Mouse (Mus musculus) mature B cell (primary cell): ENCODE results near the gene Strap.

Experiments used
- in situ Hi-C: fragments of 300-500 bp; cut with MboI; formaldehyde crosslinking; loops from 2 replicates; pipeline ENCODE4 v1.14.3; 2019

Strap gene

GRCm38 (mm10) chr6:137723898-137724297 lies 11.0 kb upstream of the Strap start:
- in situ Hi-C loops, result loop anchor here (10.0 kb wide), 1 partner anchor 259 kb away; no protein-coding TSS in a partner anchor

- in situ Hi-C loops, result no loop called here
These were observed 425 bp upstream of the Strap start for GRCm38 (mm10) chr6:137734460-137734845.

GRCm38 (mm10) chr6:137735671-137736238 lies 877 bp downstream of the Strap start:
- in situ Hi-C loops, result no loop called here

GRCm38 (mm10) chr6:137740972-137741371 lies 6.1 kb downstream of the Strap start:
- in situ Hi-C loops, result no loop called here

- in situ Hi-C loops, result no loop called here
These were observed 9.8 kb downstream of the Strap start for GRCm38 (mm10) chr6:137744700-137745099.

GRCm38 (mm10) chr6:137747174-137747928 lies 12.5 kb downstream of the Strap start:
- in situ Hi-C loops, result no loop called here

GRCm38 (mm10) chr6:137751551-137752274 lies 16.8 kb downstream of the Strap start:
- in situ Hi-C loops, result no loop called here

GRCm38 (mm10) chr6:137752275-137752655 lies 17.4 kb downstream of the Strap start:
- in situ Hi-C loops, result no loop called here

GRCm38 (mm10) chr6:137754056-137754856 lies 19.4 kb downstream of the Strap start, which contains the start of gene Dera:
Dera (plus strand) TSS chr6:137754546.
- in situ Hi-C loops, result no loop called here

GRCm38 (mm10) chr6:137754857-137755232 lies 20.0 kb downstream of the Strap start:
- in situ Hi-C loops, result no loop called here

- in situ Hi-C loops, result no loop called here
These were observed 21.4 kb downstream of the Strap start for GRCm38 (mm10) chr6:137756310-137756709.

GRCm38 (mm10) chr6:137757891-137758290 lies 23.0 kb downstream of the Strap start:
- in situ Hi-C loops, result no loop called here

GRCm38 (mm10) chr6:137759681-137760080 lies 24.8 kb downstream of the Strap start:
- in situ Hi-C loops, result no loop called here

- in situ Hi-C loops, result no loop called here
These were observed 26.1 kb downstream of the Strap start for GRCm38 (mm10) chr6:137760966-137761365.

GRCm38 (mm10) chr6:137764572-137765210 lies 29.8 kb downstream of the Strap start:
- in situ Hi-C loops, result no loop called here

GRCm38 (mm10) chr6:137766177-137766576 lies 31.3 kb downstream of the Strap start:
- in situ Hi-C loops, result no loop called here

GRCm38 (mm10) chr6:137771621-137772250 lies 36.9 kb downstream of the Strap start:
- in situ Hi-C loops, result no loop called here

- in situ Hi-C loops, result no loop called here
These were observed 38.2 kb downstream of the Strap start for GRCm38 (mm10) chr6:137772918-137773636.

GRCm38 (mm10) chr6:137773637-137774028 lies 38.8 kb downstream of the Strap start:
- in situ Hi-C loops, result no loop called here

- in situ Hi-C loops, result no loop called here
These were observed 39.3 kb downstream of the Strap start for GRCm38 (mm10) chr6:137774166-137774565.
